Mouse (Mus musculus) embryonic fibroblast, embryonic 13.5 days (primary cell): ENCODE results near the gene Igf2r.

Experiments used
- CTCF ChIP-seq: IDR thresholded peaks from 2 replicates; pipeline ENCODE4 v1.5.1; 2011; ENCODE audit warnings: mild to moderate bottlenecking, control low read depth, low read length, moderate library complexity, borderline replicate concordance; ENCODE audit not compliant: insufficient read depth
- POLR2A ChIP-seq: IDR thresholded peaks from 2 replicates; pipeline ENCODE4 v1.6.1; 2011; ENCODE audit warnings: low read depth, mild to moderate bottlenecking, control low read depth, low read length, moderate library complexity

- TF ChIP-seq POLR2A: no peak
- TF ChIP-seq CTCF: no peak
These were observed 55.3 kb downstream of the Igf2r start for GRCm38 (mm10) chr17:12714080-12714561.
